Mouse (Mus musculus): ENCODE measurements around the gene Sf3b3.
"Not testable (repeated sequence)": the region's sequence is repeated elsewhere in the genome, so short reads cannot be mapped to it uniquely, and the experiment has no call there.

Gene Sf3b3

DNA sequence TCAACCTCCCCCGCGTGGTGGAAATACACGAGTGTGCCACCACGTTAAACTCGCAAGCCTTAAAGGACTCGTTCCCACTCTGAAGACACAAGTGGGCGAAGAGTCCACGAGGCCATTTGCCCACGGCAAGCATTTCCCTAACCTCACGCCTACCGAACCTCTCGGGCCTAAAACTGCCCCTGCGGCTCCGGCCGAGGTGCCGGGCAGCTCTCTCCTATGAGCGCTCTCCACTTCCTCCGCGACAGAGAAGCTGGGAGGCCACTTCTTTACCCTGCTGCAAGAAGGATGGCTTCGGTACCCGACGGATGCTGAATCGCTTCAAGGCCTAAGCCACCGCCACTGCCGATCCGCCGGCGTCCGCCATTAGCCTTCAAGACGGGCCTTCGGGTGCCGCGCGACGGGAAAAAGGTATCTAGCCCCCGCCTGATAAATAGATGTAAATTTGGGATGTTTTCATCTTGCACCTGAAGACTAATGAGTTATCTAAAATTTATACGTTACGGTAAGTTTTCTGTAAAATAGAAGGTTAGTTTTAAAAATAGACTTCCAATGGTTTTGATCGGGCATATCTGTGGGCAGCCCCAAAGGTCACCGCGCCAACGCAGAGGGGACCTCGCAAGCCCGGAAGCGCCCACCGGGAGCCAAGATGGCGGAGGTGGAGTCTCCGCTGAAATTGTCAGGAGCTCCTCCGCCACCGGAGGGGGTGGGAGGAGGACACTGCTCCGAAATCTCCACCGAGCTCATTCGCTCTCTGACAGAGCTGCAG, at the start of gene Sf3b3, which contains the start of gene Cog4:
TSS of gene Sf3b3 (minus strand) at position 383 of the 766 bp plus-strand sequence.
TSS of gene Cog4 (plus strand) at position 196 of the 766 bp plus-strand sequence.
- peak; percentile 88 for DNase-seq

DNA sequence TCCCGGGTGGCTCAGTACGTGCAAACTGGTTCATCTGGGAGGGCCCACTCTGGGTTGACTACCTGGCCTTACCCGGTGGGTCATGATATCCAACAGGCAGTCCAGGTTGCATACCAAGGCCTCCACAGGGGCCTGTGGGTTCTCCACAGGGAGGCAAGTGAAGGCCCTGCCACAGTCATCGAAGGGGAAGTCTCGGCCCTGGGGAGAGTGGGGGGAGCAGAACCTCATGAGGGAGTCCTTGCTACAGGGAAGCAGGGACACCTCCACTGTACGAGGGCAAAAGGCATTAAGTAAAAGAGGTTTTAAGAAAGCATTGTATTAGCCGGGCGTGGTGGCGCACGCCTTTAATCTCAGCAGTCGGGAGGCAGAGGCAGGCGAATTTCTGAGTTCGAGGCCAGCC, 49.2 kb upstream of the Sf3b3 start:
- no peak for DNase-seq

DNA sequence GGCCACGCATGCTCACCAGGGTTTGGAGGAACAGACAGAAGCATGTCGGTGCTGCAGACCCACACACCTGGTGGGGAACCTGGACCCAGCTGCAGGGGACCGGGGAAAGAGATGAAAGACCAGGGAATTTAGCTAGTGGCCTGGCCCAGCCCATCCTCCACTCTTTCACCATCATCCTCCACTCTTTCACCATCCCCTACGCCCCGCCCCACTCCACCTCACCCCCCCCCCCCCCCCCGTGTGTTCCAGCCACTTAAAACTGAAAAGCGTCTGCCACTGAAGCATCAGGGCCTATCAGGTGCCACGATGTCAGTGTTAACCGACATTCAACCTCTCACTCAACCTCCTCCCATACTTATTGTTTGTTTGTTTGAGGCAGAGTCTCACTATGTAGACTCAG, 48.7 kb upstream of the Sf3b3 start:
- no peak for DNase-seq

DNA sequence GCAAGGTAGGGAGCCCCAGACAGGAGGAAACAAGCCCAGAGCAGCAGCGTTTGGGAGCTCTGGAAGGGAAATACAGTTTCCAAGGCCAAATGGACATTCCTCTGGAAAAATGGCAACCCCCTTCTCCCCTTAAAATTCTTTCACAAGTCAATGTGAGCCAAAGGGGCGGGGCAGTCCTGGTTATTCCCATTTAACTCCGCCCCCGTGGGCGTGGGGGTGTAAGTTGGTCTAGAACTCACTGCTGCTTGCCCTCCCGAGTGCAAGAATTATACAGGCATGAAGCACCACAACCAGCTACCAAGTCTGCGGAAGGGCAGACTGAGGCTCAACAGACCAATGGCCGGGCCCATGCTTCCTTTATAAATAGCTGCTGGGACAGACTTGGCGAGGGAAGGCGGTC, 48.3 kb upstream of the Sf3b3 start:
- no peak for DNase-seq

DNA sequence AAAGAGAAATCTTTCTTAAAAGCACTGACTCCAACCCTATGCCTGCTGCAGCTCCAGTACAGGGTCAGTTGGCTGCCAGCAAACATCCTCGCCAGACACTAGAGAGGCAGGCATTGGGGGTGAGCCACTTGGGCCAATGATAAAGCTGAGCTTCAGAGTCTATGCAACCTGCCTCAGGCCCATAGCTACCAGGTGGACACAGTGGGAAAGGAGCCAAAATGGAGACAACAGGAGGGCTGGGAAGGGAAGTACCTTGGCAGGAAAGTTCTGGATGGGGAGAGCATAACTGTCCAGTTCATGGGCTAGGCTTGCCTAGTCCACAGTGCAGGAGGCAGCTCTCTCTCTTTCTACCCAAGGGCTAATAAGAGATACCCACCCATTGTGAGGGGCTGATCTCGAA, 46.3 kb upstream of the Sf3b3 start:
- DNase-seq, result no peak

DNA sequence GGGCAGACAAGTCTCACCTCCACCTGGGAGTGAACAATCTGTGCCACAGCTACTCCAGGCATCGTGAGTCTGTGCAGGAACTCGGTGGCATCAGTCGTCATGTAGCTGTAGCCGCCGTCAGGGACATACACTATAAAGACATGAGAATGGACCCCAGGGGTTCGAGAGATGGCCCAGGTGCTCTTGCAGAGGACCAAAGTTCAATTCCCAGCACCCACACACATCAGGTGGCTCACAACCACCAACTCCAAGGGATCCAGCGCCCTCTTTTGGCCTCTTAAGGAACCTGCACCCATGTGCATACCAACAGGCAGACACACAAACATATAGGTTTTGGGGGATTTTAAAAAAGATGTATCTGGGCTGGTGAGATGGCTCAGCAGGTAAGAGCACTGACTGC, 45.5 kb upstream of the Sf3b3 start:
- DNase-seq, result no peak

DNA sequence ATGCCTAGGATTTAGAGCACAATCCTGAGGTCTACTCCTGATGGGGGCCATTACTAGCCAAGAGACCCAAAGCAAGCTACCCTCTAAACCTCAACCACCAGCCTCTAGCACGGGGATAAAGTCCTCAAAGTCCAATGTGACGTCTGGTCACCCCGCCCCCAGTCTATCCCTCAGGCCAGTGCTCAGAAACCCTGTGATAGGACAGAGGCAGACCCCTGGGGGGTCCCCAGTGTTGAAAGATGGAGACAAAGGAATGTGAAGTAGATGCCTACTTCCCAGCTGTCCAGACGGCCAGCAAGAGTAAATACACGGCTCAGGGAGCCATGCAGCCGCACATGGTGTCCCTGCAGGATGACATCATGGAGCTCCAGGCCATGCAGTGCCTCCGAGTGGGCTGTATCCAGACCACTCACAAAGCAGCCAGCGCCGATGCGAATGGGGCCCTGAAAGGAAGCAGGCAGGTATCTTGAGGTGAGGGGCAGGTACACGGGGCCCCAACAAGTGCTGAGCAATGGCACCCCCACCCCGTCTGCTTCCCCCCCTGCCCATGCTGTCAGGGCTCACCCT, 43.4 kb upstream of the Sf3b3 start:
- DNase-seq, result no peak

DNA sequence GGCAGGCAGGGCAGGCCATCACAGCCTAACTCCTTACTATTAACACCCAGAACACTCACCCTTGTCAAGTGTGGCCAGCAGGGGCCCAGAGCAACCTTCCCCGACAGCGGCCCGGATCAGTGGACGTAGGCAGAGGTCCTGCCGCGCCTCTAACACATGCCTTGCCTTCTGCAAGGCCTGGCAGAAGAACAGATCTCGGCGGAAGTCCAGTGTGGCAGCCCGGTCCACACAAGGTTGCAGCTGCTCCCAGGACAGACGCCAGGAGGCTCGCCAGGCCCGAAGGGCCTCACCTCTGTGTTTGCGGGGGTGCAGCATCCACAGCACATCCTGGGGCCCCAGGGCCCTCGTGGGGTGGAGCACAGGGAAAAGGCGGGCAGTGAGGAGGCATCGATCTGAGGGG, 42.3 kb upstream of the Sf3b3 start:
- DNase-seq, result no peak

DNA sequence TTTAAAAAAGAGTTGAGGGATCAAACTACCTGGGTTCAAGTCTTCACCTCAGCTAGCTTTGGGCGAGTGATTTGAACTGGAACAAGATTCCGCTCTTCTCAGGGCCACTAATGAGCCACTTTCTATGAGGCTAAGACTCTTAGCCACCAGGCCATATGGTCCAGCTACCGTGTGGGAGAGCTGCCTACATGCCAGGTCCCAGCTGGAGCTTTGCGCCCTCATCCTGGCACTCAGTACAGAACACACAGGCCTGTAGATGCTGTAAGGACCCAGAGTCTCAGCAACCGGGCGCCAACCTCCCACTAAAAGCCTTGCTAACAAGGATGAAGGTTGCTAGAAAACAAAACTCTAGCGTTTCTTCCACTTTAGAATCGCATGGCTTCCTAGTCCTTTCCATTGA, 41.9 kb upstream of the Sf3b3 start:
- DNase-seq, result no peak

DNA sequence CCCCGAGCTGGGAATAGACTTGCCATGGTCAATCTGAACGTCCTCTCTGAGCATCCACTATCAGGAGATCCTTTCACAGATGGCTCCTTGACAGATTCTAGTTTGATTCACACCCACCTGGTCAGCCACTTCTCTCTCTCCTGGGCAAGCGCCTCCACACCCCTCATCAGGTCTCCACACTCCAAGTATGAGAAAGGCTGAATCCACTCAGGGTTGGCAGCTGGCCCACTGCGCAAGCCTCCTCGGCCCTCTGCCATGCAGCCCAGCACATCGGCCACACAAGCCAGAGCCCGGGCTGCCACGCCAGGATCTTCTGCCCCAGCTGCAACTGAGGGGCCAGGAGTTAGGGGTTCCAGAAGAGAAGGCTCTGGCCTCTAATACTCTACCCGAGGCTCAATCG, 41.0 kb upstream of the Sf3b3 start:
- DNase-seq, result no peak

DNA sequence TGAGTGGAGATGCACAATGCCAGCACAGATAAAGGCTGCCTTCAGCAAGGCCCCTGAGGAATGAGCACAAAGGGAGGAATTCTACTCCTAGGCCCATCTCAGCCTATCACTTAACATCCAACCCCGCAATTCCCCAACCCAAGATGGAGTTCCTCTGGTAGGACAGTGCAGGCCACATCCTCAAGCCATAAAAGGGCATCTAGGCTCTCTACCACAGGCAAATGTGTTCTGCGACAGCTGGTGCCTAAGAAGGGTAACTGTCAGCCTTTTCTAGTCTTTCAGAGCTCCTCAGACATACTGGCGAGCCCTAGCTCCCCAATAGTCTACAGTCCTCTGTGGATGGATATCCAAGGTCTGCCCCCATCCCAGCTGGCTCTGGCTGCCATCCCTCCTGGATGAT, 40.0 kb upstream of the Sf3b3 start:
- no peak for DNase-seq

DNA sequence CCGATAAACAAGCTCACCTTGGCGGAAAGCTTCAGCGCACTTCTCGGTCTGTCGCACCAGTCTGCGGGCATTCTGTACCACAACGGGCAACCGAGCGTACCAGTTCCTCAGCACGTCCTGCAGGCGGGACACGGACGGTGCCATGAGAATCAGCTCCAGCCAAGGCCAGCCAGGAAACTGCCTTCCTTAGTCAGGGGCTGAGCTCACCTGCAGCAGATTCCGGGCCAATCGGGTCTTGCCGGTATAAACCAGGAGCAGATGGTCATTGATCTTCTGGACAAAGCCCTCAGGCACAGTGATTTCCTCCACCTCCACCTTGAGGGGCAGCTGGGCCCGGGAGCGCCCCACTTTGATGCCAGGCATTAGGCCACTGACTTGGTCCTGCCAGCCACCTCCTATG, 37.2 kb upstream of the Sf3b3 start:
- DNase-seq, result no peak

DNA sequence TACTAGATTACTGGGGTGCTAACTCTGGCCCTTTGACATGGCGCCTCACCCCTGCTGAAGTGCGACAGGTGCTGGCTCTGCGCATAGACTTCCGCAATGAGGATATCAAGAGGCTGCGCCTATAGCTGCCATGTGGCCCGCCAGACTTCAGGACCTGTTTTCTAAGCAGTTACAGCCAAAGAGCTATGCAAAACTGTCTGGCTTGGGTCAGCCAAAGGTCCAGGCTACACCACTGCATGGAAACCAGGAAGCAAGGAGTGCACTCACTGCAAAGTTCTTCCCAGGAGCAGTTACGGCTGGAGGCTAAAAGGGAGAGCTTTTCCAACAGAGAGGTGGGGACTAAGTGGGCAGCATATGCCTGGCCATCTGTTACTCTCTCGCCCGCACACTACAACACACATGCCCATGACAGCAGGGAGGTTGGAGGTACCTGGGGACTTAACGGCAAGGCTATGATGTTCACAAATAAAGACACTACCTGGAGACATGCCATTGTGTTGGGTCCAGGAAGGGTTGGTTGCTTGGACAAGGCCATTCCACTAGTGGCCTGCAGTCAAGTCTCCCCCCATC, 35.2 kb upstream of the Sf3b3 start:
- no peak for DNase-seq

DNA sequence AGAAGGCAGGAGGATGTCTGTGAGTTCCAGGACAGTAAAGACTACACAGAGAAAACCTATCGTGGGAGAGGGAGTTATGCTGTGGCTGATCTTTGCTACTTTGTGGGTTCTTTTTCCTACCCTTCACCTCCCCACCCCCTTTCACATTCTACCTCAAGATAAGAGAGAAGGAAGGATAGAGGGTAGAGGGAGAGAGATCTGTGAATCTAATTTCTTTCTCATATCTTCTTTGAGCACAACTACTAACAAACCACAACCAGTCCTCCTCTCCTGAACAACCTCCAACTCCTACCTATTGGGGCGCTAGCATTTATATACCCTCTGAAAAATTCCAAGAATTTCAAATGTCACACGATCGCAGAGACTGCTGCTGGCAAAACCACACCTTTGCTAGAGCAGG, 31.3 kb upstream of the Sf3b3 start:
- no peak for DNase-seq

DNA sequence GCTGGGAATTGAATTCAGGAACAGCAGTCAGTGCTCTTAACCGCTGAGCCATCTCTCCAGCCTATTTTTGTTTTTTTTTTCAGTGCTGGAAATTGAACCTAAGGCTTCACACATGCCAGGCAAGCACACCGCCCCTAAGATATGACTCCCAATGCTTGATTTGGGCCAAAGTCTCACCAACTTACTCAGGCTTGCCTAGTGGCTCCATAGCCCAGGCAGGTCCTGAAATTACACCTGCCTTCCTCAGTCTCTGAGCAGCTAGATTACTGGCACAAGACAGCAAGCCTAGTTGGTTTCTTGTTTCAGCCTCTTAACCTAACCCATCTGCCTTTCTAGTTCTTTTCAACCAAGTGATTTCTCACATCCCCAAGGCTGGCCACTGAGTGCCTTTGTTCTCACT, 23.9 kb upstream of the Sf3b3 start:
- DNase-seq, result no peak

DNA sequence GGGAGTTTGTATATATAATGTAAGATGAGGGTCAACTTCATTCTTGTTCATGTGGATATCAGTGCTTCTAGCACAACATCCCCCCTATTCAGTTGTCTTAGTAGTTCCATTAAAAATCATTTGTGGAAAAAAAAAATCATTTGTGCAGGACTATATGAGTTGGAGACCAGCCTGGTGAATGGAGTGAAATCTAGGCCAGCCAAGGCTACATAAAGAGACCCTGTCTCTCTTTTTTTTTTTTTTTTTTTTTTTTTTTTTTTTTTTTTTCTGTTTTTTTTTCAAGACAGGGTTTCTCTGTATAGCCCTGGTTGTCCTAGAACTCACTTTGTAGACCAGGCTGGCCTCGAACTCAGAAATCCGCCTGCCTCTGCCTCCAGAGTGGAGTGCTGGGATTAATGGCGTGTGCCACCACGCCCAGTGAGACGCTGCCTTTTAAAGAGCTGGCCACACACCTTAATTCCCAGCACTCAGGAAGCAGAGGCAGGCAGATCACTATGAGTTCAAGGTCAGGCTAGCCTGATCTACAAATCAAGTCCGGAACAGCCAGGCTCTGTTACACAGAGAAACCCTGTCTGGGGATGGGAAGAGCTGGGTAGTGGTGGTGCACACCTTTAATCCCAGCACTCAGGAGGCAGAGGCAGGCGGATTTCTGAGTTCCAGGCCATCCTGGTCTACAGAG, 14.9 kb upstream of the Sf3b3 start:
- not testable (repeated sequence) for DNase-seq

DNA sequence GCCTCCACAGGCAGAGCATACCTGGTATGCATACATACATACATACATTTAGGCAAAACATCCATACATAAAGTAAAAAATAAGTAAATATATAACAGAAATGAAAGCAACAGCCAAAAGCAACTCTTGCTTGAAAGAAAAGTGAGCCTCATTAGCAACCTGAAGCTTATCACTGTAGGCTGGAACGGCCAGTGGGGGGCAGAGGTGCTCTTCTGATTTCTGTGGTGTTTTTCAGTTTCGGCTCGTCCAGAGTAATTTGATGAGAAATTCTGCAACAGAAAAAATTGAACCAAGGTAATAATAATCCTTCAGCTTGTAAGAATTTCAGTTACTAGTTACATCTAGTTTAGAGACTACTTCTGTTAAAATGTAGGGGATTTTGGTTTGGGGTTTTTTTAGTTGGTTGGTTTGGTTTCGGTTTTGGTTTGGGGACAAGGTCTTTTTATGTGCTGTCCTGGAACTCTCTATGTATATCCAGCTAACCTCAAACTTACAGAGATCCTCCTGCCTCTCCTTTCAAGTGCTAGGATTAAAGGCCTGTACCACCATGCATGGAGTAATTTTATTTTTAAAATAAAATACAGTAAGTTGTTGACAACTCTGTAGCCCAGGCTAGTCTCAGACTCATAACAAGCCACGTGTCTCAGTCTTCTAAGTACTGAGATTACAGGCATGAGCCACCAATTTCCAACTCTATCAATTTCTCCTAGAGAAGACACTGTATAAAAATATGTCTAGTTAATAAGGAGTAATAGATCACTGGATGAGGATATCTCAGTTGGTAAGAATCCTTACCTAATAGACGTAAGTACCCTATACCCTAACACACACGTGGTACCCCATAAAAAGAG, 13.3 kb upstream of the Sf3b3 start:
- DNase-seq, result no peak

DNA sequence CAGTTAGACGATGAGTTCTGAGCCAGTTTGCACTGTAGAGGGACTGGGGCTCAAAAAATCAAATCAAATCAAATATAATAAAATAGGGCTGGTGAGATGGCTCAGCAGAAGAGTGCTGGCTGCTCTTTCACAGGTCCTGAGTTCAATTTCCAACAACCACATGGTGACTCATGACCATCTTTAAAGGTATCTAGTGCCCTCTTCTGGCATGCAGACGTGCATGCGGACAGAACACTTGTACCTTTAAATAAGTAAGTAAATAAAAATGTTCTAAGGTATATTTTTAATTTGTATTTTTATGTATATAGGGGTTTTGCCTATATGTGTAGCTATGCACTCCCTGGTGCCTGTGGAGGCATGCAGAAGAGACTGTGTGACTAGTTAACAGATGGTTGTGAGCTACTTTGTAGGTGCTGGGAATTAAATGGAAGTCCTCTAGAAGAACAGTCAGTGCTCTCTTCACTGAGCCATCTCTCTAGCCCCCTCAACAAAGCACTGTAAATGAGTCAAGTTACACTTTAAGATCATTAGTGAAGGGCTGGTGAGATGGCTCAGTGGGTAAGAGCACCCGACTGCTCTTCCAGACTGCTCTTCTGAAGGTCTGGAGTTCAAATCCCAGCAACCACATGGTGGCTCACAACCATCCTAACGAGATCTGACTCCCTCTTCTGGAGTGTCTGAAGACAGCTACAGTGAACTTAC, 10.3 kb upstream of the Sf3b3 start:
- DNase-seq, result no peak

DNA sequence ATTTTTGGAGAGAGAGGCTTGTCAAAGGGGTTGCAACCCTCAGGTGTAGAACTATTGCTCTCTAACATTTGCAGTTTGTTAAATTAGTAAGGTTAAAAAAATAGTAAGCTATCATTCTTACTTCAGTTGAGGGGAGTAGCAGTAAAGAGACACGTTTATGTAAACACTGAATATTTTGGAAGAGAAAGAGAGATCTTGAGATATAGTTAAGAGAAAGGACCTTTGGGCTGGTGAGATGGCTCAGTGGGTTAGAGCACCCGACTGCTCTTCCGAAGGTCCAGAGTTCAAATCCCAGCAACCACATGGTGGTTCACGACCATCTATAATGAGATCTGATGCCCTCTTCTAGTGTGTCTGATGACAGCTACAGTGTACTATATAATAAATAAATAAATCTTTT, 9.5 kb upstream of the Sf3b3 start:
- DNase-seq, result not testable (repeated sequence)

DNA sequence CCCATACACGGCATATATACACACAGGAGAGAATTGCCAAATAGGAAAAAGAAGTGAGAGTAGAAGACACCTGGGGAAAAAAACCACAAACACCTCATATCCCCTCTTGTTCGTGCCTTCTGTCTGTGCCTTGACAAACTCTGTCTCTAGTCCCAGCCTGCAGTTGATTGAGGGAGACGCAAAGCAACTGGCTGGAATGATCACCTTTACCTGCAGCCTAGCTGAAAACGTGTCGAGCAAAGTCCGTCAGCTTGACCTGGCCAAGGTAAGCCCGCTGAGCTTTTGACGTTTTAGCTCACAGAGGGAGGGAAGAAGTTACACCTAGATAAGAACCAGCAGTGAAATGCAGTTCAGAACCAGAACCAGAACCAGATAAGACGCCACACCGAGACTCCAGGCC, 4.6 kb upstream of the Sf3b3 start:
- no peak for DNase-seq

DNA sequence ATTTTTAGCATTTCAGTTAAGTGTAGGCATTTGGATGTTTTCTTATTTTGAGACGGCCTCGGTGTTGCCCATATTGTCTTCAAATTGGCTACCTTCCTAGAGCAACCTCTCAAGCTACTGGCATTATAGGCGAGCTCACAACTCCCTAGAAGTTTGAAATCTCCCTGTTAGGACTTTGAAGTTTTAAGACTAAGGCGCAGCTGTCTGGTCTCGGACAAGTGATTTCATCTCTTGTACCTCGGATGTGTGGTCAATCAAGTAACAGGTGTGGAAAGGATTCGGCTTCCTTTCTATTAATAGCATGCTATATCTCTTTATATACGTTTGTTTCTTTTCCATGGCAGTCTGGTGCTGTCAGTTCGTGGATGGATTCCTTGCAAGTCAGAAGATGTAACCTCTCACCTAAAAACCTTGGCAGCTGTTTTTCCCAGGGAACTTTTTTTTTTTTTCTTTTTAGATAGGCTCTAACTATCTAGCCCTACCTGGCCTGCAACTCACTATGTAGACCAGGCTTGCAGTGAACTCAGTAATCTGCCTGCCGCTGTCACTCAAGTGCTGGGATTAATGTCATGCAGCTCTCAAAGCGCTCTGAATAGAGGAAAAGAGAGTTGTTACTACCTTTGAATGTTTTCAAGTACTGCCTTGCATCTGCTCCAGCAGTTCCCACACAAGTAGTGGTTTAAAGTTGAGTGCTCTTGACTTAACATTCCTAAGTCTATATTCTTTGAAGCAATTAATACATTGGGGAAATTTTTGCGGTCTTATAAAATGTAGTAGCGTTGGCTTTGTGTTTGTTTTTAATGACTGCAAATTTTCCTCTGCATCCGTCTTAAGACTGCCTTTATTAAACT, 1.3 kb upstream of the Sf3b3 start:
- DNase-seq, result no peak

Data from kidney, adult 18-20 months (tissue).